10 mouse cellular contexts compared by ENCODE assay signal in genomic region chr6:54540252-54540887, GRCm38 (mm10). TPM values are rescaled to one million over a fixed set of nuclear protein-coding genes. Genes with fewer than 3 reads are reported as not detected.
A peak's percentile ranks its signal among the peaks of the same experiment; 100 is the strongest.
DNase-seq lines count a peak whose midpoint lies in the region; ATAC-seq and TF ChIP-seq lines count a peak whose summit lies in the region.
"Had no signal": no experiment of that assay in that cellular context is flagged by ENCODE, and none has a peak within 500 bp of the region (broad histone marks: within the 10 kb centered on the region; RNA-seq: fewer than 3 reads in every experiment).

No protein-coding gene starts in this region.

- peaks cover 8% of the 10 kb centered on the region; the same call in 1 of the 2 replicates for H3K36me3 ChIP-seq in forebrain, embryonic 11.5 days (ENCODE audit: control insufficient read depth, insufficient read depth, low read length)
- peaks cover 5% of the 10 kb centered on the region; the same call in 1 of the 2 replicates for H3K36me3 ChIP-seq in forebrain, embryonic 16.5 days (ENCODE audit: control insufficient read depth, insufficient read depth)
- peaks cover 8% of the 10 kb centered on the region for H3K36me3 ChIP-seq in heart, embryonic 12.5 days
- peaks cover 15% of the 10 kb centered on the region; the same call in 1 of the 2 replicates for H3K36me3 ChIP-seq in midbrain, postnatal 0 days (ENCODE audit: insufficient read depth, low read length)

- 45% methylated on average over 9 of the region's 9 CpGs for WGBS in forebrain, embryonic 11.5 days
- WGBS in forebrain, embryonic 16.5 days: 38% methylated on average over 9 of the region's 9 CpGs
- 54% methylated on average over 9 of the region's 9 CpGs for WGBS in heart, embryonic 12.5 days
- 40% methylated on average over 9 of the region's 9 CpGs for WGBS in midbrain, postnatal 0 days

- no peak overlapping the region for H3K9ac ChIP-seq in forebrain, embryonic 11.5 days (ENCODE audit: low read length)
- no peak overlapping the region for H3K9ac ChIP-seq in forebrain, embryonic 16.5 days (replicated peaks; ENCODE audit: low read depth, low read length)
- H3K9ac ChIP-seq in heart, embryonic 12.5 days: no peak overlapping the region; the same call in 1 of the 2 replicates
- H3K9ac ChIP-seq in midbrain, postnatal 0 days (replicated peaks; ENCODE audit: low read length, poor library complexity, severe bottlenecking): no peak overlapping the region

- H3K27ac ChIP-seq in forebrain, embryonic 11.5 days (ENCODE audit: low read depth, low read length): 0 out of 2 replicates have a peak overlapping the region, but pooled peaks have one; percentile 39
- H3K27ac ChIP-seq in forebrain, embryonic 16.5 days (ENCODE audit: low read length): no peak overlapping the region
- H3K27ac ChIP-seq in heart, embryonic 12.5 days (ENCODE audit: poor library complexity, severe bottlenecking): peak overlapping the region; percentile 59
- peak overlapping the region; percentile 18; the same call in 1 of the 2 replicates for H3K27ac ChIP-seq in midbrain, postnatal 0 days (ENCODE audit: low read depth, low read length)

- H3K4me2 ChIP-seq in forebrain, embryonic 11.5 days (ENCODE audit: low read depth, low read length, severe bottlenecking): no peak overlapping the region
- H3K4me2 ChIP-seq in forebrain, embryonic 16.5 days (ENCODE audit: low read length): no peak overlapping the region
- no peak overlapping the region for H3K4me2 ChIP-seq in heart, embryonic 12.5 days
- no peak overlapping the region for H3K4me2 ChIP-seq in midbrain, postnatal 0 days (ENCODE audit: low read depth, low read length, poor library complexity, severe bottlenecking)

- no peak overlapping the region for H3K4me3 ChIP-seq in forebrain, embryonic 11.5 days (ENCODE audit: low read depth, low read length)
- H3K4me3 ChIP-seq in forebrain, embryonic 16.5 days (replicated peaks; ENCODE audit: low read length): no peak overlapping the region
- no peak overlapping the region for H3K4me3 ChIP-seq in heart, embryonic 12.5 days
- H3K4me3 ChIP-seq in midbrain, postnatal 0 days (ENCODE audit: low read depth, low read length): no peak overlapping the region

- peaks cover 30% of the 10 kb centered on the region for H3K4me1 ChIP-seq in forebrain, embryonic 11.5 days (replicated peaks; ENCODE audit: control insufficient read depth, insufficient read depth, low read length)
- H3K4me1 ChIP-seq in forebrain, embryonic 16.5 days (replicated peaks; ENCODE audit: control insufficient read depth, insufficient read depth, low read length): peaks cover 30% of the 10 kb centered on the region
- H3K4me1 ChIP-seq in heart, embryonic 12.5 days (replicated peaks): peaks cover 31% of the 10 kb centered on the region
- peaks cover 6% of the 10 kb centered on the region; the same call in 1 of the 2 replicates for H3K4me1 ChIP-seq in midbrain, postnatal 0 days (ENCODE audit: insufficient read depth, low read length)

- H3K9me3 ChIP-seq in forebrain, embryonic 11.5 days (ENCODE audit: control insufficient read depth, low read length): no peaks in the 10 kb centered on the region; the same call in 1 of the 2 replicates
- H3K9me3 ChIP-seq in forebrain, embryonic 16.5 days (ENCODE audit: control insufficient read depth, low read length): no peaks in the 10 kb centered on the region
- peaks cover 7% of the 10 kb centered on the region; the same call in 1 of the 2 replicates for H3K9me3 ChIP-seq in heart, embryonic 12.5 days (replicated peaks)
- H3K9me3 ChIP-seq in midbrain, postnatal 0 days (ENCODE audit: low read length): no peaks in the 10 kb centered on the region

- no peak for ATAC-seq in forebrain, embryonic 11.5 days (replicated peaks; ENCODE audit: low FRiP score)
- ATAC-seq in forebrain, embryonic 16.5 days: no peak
- no peak for ATAC-seq in heart, embryonic 12.5 days (ENCODE audit: insufficient number of reproducible peaks, low FRiP score)
- ATAC-seq in midbrain, postnatal 0 days (ENCODE audit: low FRiP score): 0 out of 2 replicates have a peak, but pooled peaks have one; percentile 8

- no peak for TF ChIP-seq CTCF in midbrain, postnatal 0 days (IDR thresholded peaks at IDR 0.05)

- no peak for DNase-seq in forebrain, embryonic 11.5 days (ENCODE audit: low spot score)
- peak; percentile 78 for DNase-seq in NIH3T3 (ENCODE audit: low read depth)
- DNase-seq in midbrain, postnatal 0 days (ENCODE audit: low spot score): peak; percentile 49
- DNase-seq in thymus, postnatal 4 days: no peak
- no peak for DNase-seq in thymus, postnatal 14 days
- DNase-seq in kidney, adult 9 months: no peak
- DNase-seq: kidney, adult 8-10 months; lung, adult 2 months had no signal

- no peaks in the 10 kb centered on the region for H3K27me3 ChIP-seq in forebrain, embryonic 11.5 days (ENCODE audit: control insufficient read depth, insufficient read depth, low read length)
- no peaks in the 10 kb centered on the region for H3K27me3 ChIP-seq in forebrain, embryonic 16.5 days (replicated peaks; ENCODE audit: control insufficient read depth, insufficient read depth, low read length)
- no peaks in the 10 kb centered on the region for H3K27me3 ChIP-seq in heart, embryonic 12.5 days (replicated peaks)
- no peaks in the 10 kb centered on the region for H3K27me3 ChIP-seq in midbrain, postnatal 0 days (ENCODE audit: insufficient read depth, low read length)

RNA-seq across cellular contexts. Expression of gene Scrn1, which starts 25.9 kb away (rescaled TPM):
- polyA plus RNA-seq in forebrain, embryonic 11.5 days (2014; fragmentation: Nextera tagmentation; extraction: Ambion mirVana): 102 and 123 TPM in 2 replicates
- polyA plus RNA-seq in forebrain, embryonic 16.5 days (2015; fragmentation: Nextera tagmentation; extraction: Ambion mirVana): 148 and 168 TPM in 2 replicates
- polyA plus RNA-seq in heart, embryonic 12.5 days (2016; fragmentation: Nextera tagmentation; extraction: Ambion mirVana): 14.5 and 19.7 TPM in 2 replicates
- 127 and 136 TPM in 2 replicates for total RNA-seq in midbrain, postnatal 0 days (2014; rRNA removed)
- 96.8 and 113 TPM in 2 replicates for polyA plus RNA-seq in midbrain, postnatal 0 days (2015; fragmentation: Nextera tagmentation; extraction: Ambion mirVana)

RNA-seq across cellular contexts. Expression of gene Plekha8, which starts 54.5 kb away (rescaled TPM):
- 25.8 and 25.9 TPM in 2 replicates for polyA plus RNA-seq in forebrain, embryonic 11.5 days (2014; fragmentation: Nextera tagmentation; extraction: Ambion mirVana)
- 10.5 and 10.7 TPM in 2 replicates for polyA plus RNA-seq in forebrain, embryonic 16.5 days (2015; fragmentation: Nextera tagmentation; extraction: Ambion mirVana)
- polyA plus RNA-seq in heart, embryonic 12.5 days (2016; fragmentation: Nextera tagmentation; extraction: Ambion mirVana): 13.2 and 13.9 TPM in 2 replicates
- 14.9 and 17.0 TPM in 2 replicates for total RNA-seq in midbrain, postnatal 0 days (2014; rRNA removed)
- polyA plus RNA-seq in midbrain, postnatal 0 days (2015; fragmentation: Nextera tagmentation; extraction: Ambion mirVana): 4.8 and 5.2 TPM in 2 replicates

RNA-seq across cellular contexts. Expression of gene Fkbp14, which starts 56.7 kb away (rescaled TPM):
- polyA plus RNA-seq in forebrain, embryonic 11.5 days (2014; fragmentation: Nextera tagmentation; extraction: Ambion mirVana): 15.4 and 18.8 TPM in 2 replicates
- 6.8 and 9.0 TPM in 2 replicates for polyA plus RNA-seq in forebrain, embryonic 16.5 days (2015; fragmentation: Nextera tagmentation; extraction: Ambion mirVana)
- 27.2 and 28.4 TPM in 2 replicates for polyA plus RNA-seq in heart, embryonic 12.5 days (2016; fragmentation: Nextera tagmentation; extraction: Ambion mirVana)
- total RNA-seq in midbrain, postnatal 0 days (2014; rRNA removed): 5.6 and 8.2 TPM in 2 replicates
- 5.4 and 6.4 TPM in 2 replicates for polyA plus RNA-seq in midbrain, postnatal 0 days (2015; fragmentation: Nextera tagmentation; extraction: Ambion mirVana)

Comparison
In these comparisons a context has a peak if more than half of its experiments do, and no peak if none do; other contexts are left out.
1. DNase-seq: peak in NIH3T3 (single experiment) and midbrain, postnatal 0 days (single experiment); none in forebrain, embryonic 11.5 days (single experiment), thymus, postnatal 4 days (single experiment), thymus, postnatal 14 days (single experiment) and kidney, adult 9 months (single experiment).